27 mouse cellular contexts compared by ENCODE assay signal in the genomic region with DNA sequence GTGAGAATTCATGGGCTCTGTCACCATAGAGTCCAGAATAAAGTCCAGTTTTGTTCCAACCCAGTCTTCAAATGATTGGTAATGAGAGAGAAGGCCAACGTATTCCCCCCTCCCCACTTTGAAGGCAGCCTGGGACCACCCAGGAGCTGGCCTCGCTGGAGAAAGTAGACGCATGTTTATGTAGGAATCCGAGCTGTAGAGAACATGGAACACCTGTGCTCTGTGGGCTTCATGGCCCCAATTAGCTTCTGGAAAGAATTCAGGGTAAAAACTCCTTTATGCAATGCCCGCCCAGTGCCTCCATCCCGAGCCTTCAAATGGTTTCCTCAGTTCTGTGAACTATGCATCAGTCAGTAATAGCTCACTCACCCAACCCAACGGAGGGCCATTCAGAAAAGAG.
DNase-seq lines count a peak whose midpoint lies in the region; ATAC-seq and TF ChIP-seq lines count a peak whose summit lies in the region.
"Had no signal": no experiment of that assay in that cellular context is flagged by ENCODE, and none has a peak within 500 bp of the region (broad histone marks: within the 10 kb centered on the region; RNA-seq: fewer than 3 reads in every experiment).

No protein-coding gene starts in this region.

- DNase-seq in heart, adult 11 months, result peak; percentile 55
- no peak for DNase-seq in lung, adult 2 months
- DNase-seq in layer of hippocampus, postnatal 36 days, result no peak
- DNase-seq in gastrocnemius, postnatal 25 days, result no peak
- DNase-seq: adrenal gland, adult 2 months; adrenal gland, postnatal 14 days; cerebellum, adult 11 months; cerebellum, adult 2 months; cerebellum, adult 9-11 months; cerebellum, postnatal 25 days; forebrain, postnatal 0 days; gastrocnemius, postnatal 36 days; heart, postnatal 10 days; heart, postnatal 36 days had no signal

- H3K36me3 ChIP-seq in heart, embryonic 11.5 days (ENCODE audit: control insufficient read depth, insufficient read depth, low read length), result no peaks in the 10 kb centered on the region
- H3K36me3 ChIP-seq in lung, embryonic 16.5 days (ENCODE audit: control insufficient read depth, insufficient read depth, low read length), result no peaks in the 10 kb centered on the region
- H3K36me3 ChIP-seq in limb, embryonic 12.5 days, result no peaks in the 10 kb centered on the region
- H3K36me3 ChIP-seq: embryonic facial prominence, embryonic 13.5 days; heart, embryonic 12.5 days; heart, embryonic 15.5 days; hindbrain, embryonic 10.5 days; hindbrain, embryonic 13.5 days; intestine, embryonic 15.5 days had no signal

- no peak overlapping the region for H3K27ac ChIP-seq in heart, embryonic 11.5 days (ENCODE audit: low read depth, low read length)
- no peak overlapping the region for H3K27ac ChIP-seq in lung, embryonic 16.5 days (ENCODE audit: low read length)
- peak overlapping the region; percentile 62 for H3K27ac ChIP-seq in limb, embryonic 12.5 days
- H3K27ac ChIP-seq: embryonic facial prominence, embryonic 13.5 days; forebrain, embryonic 13.5 days; heart, embryonic 15.5 days; hindbrain, embryonic 10.5 days; hindbrain, embryonic 13.5 days; intestine, embryonic 15.5 days had no signal

- H3K4me2 ChIP-seq in heart, embryonic 11.5 days, result no peak overlapping the region
- H3K4me2 ChIP-seq in lung, embryonic 16.5 days (ENCODE audit: low read depth, low read length), result no peak overlapping the region
- H3K4me2 ChIP-seq in limb, embryonic 12.5 days, result no peak overlapping the region
- H3K4me2 ChIP-seq: embryonic facial prominence, embryonic 13.5 days; forebrain, embryonic 13.5 days; heart, embryonic 12.5 days; heart, embryonic 15.5 days; hindbrain, embryonic 13.5 days; intestine, embryonic 15.5 days had no signal

- H3K4me1 ChIP-seq in heart, embryonic 11.5 days (ENCODE audit: control insufficient read depth, insufficient read depth, low read length), result no peaks in the 10 kb centered on the region
- no peaks in the 10 kb centered on the region for H3K4me1 ChIP-seq in lung, embryonic 16.5 days (replicated peaks; ENCODE audit: control insufficient read depth, insufficient read depth, low read length)
- no peaks in the 10 kb centered on the region for H3K4me1 ChIP-seq in lung, adult 2 months (ENCODE audit: control insufficient read depth, insufficient read depth, low read length)
- H3K4me1 ChIP-seq in limb, embryonic 12.5 days (replicated peaks), result peaks cover 19% of the 10 kb centered on the region; the same call in 1 of the 2 replicates
- H3K4me1 ChIP-seq: forebrain, embryonic 13.5 days; heart, embryonic 12.5 days; heart, embryonic 15.5 days; hindbrain, embryonic 10.5 days; hindbrain, embryonic 13.5 days; intestine, embryonic 15.5 days had no signal

- H3K9ac ChIP-seq in heart, embryonic 11.5 days (ENCODE audit: low read depth, low read length), result no peak overlapping the region
- H3K9ac ChIP-seq in lung, embryonic 16.5 days (ENCODE audit: low read length), result no peak overlapping the region
- H3K9ac ChIP-seq in limb, embryonic 12.5 days (replicated peaks), result no peak overlapping the region
- H3K9ac ChIP-seq: embryonic facial prominence, embryonic 13.5 days; forebrain, embryonic 13.5 days; forebrain, postnatal 0 days; heart, embryonic 12.5 days; heart, embryonic 15.5 days; hindbrain, embryonic 13.5 days; intestine, embryonic 15.5 days had no signal

- TF ChIP-seq CTCF in lung, adult 2 months (IDR thresholded peaks at IDR 0.05; ENCODE audit: insufficient read depth, low read length), result no peak

- TF ChIP-seq POLR2A in lung, adult 2 months (IDR thresholded peaks at IDR 0.05; ENCODE audit: borderline replicate concordance, extremely low read depth, low read depth, low read length), result no peak

- 74% methylated on average over 7 of the region's 7 CpGs for WGBS in heart, embryonic 11.5 days (ENCODE audit: insufficient replicate concordance)
- WGBS in lung, embryonic 16.5 days, result 38% methylated on average over 7 of the region's 7 CpGs
- 63% methylated on average over 7 of the region's 7 CpGs for WGBS in lung, adult 2 months
- WGBS in limb, embryonic 12.5 days, result 42% methylated on average over 7 of the region's 7 CpGs

- no peaks in the 10 kb centered on the region for H3K9me3 ChIP-seq in heart, embryonic 11.5 days (replicated peaks; ENCODE audit: control insufficient read depth, low read length)
- H3K9me3 ChIP-seq in lung, embryonic 16.5 days (ENCODE audit: control insufficient read depth, low read length), result no peaks in the 10 kb centered on the region
- H3K9me3 ChIP-seq in limb, embryonic 12.5 days, result no peaks in the 10 kb centered on the region
- H3K9me3 ChIP-seq: embryonic facial prominence, embryonic 13.5 days; forebrain, embryonic 13.5 days; heart, embryonic 12.5 days; heart, embryonic 15.5 days; hindbrain, embryonic 10.5 days; hindbrain, embryonic 13.5 days; intestine, embryonic 15.5 days had no signal

- no peak overlapping the region for H3K4me3 ChIP-seq in heart, embryonic 11.5 days (ENCODE audit: low read depth, low read length)
- no peak overlapping the region for H3K4me3 ChIP-seq in lung, embryonic 16.5 days (ENCODE audit: low read length)
- no peak overlapping the region for H3K4me3 ChIP-seq in lung, adult 2 months (replicated peaks; ENCODE audit: extremely low read depth, low read depth, low read length)
- no peak overlapping the region for H3K4me3 ChIP-seq in limb, embryonic 12.5 days (replicated peaks)
- H3K4me3 ChIP-seq: embryonic facial prominence, embryonic 13.5 days; erythroblast, embryonic 14.5 days; forebrain, embryonic 13.5 days; heart, embryonic 12.5 days; heart, embryonic 15.5 days; hindbrain, embryonic 10.5 days; hindbrain, embryonic 13.5 days; intestine, embryonic 15.5 days had no signal

- no peak for ATAC-seq in heart, embryonic 11.5 days (replicated peaks; ENCODE audit: insufficient number of reproducible peaks, low FRiP score, low TSS enrichment)
- ATAC-seq in lung, embryonic 16.5 days (ENCODE audit: low read depth), result peak; percentile 74
- no peak for ATAC-seq in limb, embryonic 12.5 days (ENCODE audit: insufficient number of reproducible peaks, insufficient read depth, low FRiP score, low TSS enrichment, low read depth)
- ATAC-seq: CD4-positive, CD25-positive, alpha-beta regulatory T cell, adult 4 months; forebrain, embryonic 13.5 days; forebrain, postnatal 0 days; hindbrain, embryonic 16.5 days; intestine, embryonic 15.5 days had no signal

- H3K27me3 ChIP-seq in heart, embryonic 11.5 days (ENCODE audit: control insufficient read depth, insufficient read depth, low read length), result no peaks in the 10 kb centered on the region
- H3K27me3 ChIP-seq in lung, embryonic 16.5 days (ENCODE audit: control insufficient read depth, insufficient read depth, low read depth, low read length), result no peaks in the 10 kb centered on the region
- no peaks in the 10 kb centered on the region; the same call in 1 of the 2 replicates for H3K27me3 ChIP-seq in limb, embryonic 12.5 days
- H3K27me3 ChIP-seq: embryonic facial prominence, embryonic 13.5 days; forebrain, embryonic 13.5 days; heart, embryonic 12.5 days; heart, embryonic 15.5 days; hindbrain, embryonic 13.5 days; intestine, embryonic 15.5 days had no signal
